Mouse (Mus musculus): ENCODE data around the gene Gm20388. TPM values are rescaled to one million over a fixed set of nuclear protein-coding genes. Genes with fewer than 3 reads are reported as not detected.

Gene Gm20388
- polyA plus RNA-seq, 1 experiment = not detected

DNA sequence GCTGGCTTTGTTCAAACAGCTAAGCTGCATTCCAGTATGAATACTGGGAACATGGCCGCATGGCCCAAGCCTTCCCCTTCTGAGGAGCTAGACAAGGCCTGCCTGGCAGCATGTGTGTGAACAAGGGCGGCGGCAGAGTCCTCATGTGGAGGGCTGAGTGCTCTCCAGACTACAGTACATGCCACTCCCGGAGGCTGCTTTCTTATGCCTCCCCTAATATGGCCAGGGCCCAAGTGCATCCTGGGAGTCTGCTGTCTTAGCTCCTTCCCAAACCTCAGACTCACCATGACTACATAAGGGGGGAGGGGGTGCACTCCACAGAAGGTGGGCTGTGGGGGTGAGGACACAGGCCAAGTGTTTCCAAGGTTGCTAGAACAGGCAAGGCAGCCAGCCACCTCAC is 1882.0 kb downstream of the Gm20388 start:
- Histone ChIP-seq H3K4me1 (ENCODE audit: control insufficient read depth, insufficient read depth, low read length) (peaks cover 35% of the 10 kb centered on the region), H3K27ac (ENCODE audit: insufficient read depth, low read depth, low read length) (no peak overlapping the region), H3K4me3 (ENCODE audit: insufficient read depth, low read depth, low read length) (no peak overlapping the region)
- no peak for TF ChIP-seq CTCF (IDR thresholded peaks at IDR 0.05; ENCODE audit: insufficient read depth, low read depth, low read length)
- TF ChIP-seq POLR2A (IDR thresholded peaks at IDR 0.05; ENCODE audit: insufficient read depth, low read depth, low read length) = no peak
- WGBS = 50% methylated on average over 4 of the region's 4 CpGs

- no peak overlapping the region for H3K27ac ChIP-seq (ENCODE audit: insufficient read depth, low read depth, low read length)
- WGBS = 49% methylated on average over 3 of the region's 3 CpGs
Observed at GRCm38 (mm10) chr8:121794151-121794550, 1883.5 kb downstream of the Gm20388 start.

DNA sequence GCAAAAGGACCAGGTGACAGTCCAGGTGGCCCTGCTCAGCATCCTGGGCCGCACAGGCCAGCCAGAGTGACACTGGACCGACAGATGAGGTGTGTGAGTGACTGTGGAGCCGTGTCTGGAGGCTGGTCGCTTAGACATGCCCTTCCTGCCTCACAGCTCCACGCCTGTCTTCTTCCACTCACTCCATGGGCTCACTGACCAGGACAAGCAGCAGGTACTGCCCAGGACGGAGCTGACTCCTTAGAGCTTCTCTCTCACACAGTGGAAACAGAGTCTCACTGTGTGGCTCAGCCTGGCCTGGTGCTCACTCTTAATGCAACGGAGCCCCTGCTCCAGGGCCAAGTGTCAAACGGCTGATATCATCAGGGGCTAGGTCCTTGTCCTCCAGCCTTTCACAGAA is 1884.8 kb downstream of the Gm20388 start:
- Histone ChIP-seq H3K4me1 (ENCODE audit: control insufficient read depth, insufficient read depth, low read length) (peaks cover 17% of the 10 kb centered on the region), H3K4me3 (ENCODE audit: insufficient read depth, low read depth, low read length) (no peak overlapping the region), H3K27ac (ENCODE audit: insufficient read depth, low read depth, low read length) (no peak overlapping the region)
- no peak for TF ChIP-seq CTCF (IDR thresholded peaks at IDR 0.05; ENCODE audit: insufficient read depth, low read depth, low read length)
- TF ChIP-seq POLR2A (IDR thresholded peaks at IDR 0.05; ENCODE audit: insufficient read depth, low read depth, low read length) = no peak
- WGBS = 91% methylated on average over 8 of the region's 8 CpGs

More at GRCm38 (mm10) chr8:121794151-121794550, 1883.5 kb downstream of the Gm20388 start:
- H3K4me3 ChIP-seq (ENCODE audit: insufficient read depth, low read depth, low read length) = no peak overlapping the region
- no peak for TF ChIP-seq POLR2A (IDR thresholded peaks at IDR 0.05; ENCODE audit: insufficient read depth, low read depth, low read length)
- TF ChIP-seq CTCF (IDR thresholded peaks at IDR 0.05; ENCODE audit: insufficient read depth, low read depth, low read length) = no peak
- peaks cover 24% of the 10 kb centered on the region for H3K4me1 ChIP-seq (ENCODE audit: control insufficient read depth, insufficient read depth, low read length)

GRCm38 (mm10) chr8:121796406-121796805 is 1885.8 kb downstream of the Gm20388 start:
- Histone ChIP-seq H3K4me1 (ENCODE audit: control insufficient read depth, insufficient read depth, low read length) (peaks cover 17% of the 10 kb centered on the region), H3K4me3 (ENCODE audit: insufficient read depth, low read depth, low read length) (no peak overlapping the region), H3K27ac (ENCODE audit: insufficient read depth, low read depth, low read length) (no peak overlapping the region)
- WGBS = 92% methylated on average over 11 of the region's 11 CpGs
- TF ChIP-seq CTCF (IDR thresholded peaks at IDR 0.05; ENCODE audit: insufficient read depth, low read depth, low read length) = no peak

DNA sequence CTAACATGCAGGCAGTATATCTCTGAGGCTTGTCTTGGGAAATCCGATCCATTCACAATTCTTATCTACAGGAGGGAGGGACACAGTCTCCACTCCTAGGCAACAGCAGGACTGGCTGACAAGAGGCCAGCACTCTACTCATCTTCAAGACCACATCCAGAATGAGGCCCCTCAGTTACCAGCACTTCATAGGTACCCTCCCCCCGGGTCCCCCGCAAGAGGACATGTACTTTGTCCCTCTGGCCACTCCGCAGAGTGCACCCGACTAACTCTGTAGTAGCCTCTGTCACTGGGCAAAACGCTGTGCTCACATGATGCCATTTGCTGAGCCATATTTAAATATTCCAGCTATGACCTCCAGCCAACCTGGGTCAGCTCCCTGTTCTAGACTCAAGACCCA is 1887.8 kb downstream of the Gm20388 start:
- WGBS = 95% methylated on average over 6 of the region's 6 CpGs
- Histone ChIP-seq H3K4me1 (ENCODE audit: control insufficient read depth, insufficient read depth, low read length) (0 out of 2 replicates have a peak, but pooled peaks cover 3% of the 10 kb centered on the region), H3K4me3 (ENCODE audit: insufficient read depth, low read depth, low read length) (no peak overlapping the region), H3K27ac (ENCODE audit: insufficient read depth, low read depth, low read length) (no peak overlapping the region)
- TF ChIP-seq POLR2A (IDR thresholded peaks at IDR 0.05; ENCODE audit: insufficient read depth, low read depth, low read length) (no peak), CTCF (IDR thresholded peaks at IDR 0.05; ENCODE audit: insufficient read depth, low read depth, low read length) (no peak)

DNA sequence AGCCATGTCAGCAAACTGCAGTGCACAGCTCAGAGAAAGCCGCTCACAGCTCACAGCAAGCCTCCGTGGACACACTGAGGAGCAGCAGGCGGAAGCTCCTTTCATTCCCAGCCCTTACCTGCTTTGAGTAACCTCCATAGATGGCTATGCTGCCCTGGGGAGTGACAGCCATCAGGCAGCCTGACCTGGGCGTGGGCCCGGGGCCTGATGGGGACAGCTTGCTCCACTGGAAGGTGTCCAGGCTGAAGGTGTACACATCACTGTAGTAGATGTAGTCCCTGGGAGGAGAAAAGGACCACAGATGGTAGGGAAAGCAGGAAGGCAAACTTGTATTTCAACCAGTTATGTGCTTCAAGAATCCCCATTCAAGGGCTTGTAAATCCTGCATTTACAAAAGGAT is 1894.2 kb downstream of the Gm20388 start:
- H3K27ac ChIP-seq (ENCODE audit: insufficient read depth, low read depth, low read length) = no peak overlapping the region
- no peak overlapping the region for H3K4me3 ChIP-seq (ENCODE audit: insufficient read depth, low read depth, low read length)
- peaks cover 16% of the 10 kb centered on the region for H3K4me1 ChIP-seq (ENCODE audit: control insufficient read depth, insufficient read depth, low read length)
- 93% methylated on average over 5 of the region's 5 CpGs for WGBS
- no peak for TF ChIP-seq POLR2A (IDR thresholded peaks at IDR 0.05; ENCODE audit: insufficient read depth, low read depth, low read length)
- TF ChIP-seq CTCF (IDR thresholded peaks at IDR 0.05; ENCODE audit: insufficient read depth, low read depth, low read length) = no peak

DNA sequence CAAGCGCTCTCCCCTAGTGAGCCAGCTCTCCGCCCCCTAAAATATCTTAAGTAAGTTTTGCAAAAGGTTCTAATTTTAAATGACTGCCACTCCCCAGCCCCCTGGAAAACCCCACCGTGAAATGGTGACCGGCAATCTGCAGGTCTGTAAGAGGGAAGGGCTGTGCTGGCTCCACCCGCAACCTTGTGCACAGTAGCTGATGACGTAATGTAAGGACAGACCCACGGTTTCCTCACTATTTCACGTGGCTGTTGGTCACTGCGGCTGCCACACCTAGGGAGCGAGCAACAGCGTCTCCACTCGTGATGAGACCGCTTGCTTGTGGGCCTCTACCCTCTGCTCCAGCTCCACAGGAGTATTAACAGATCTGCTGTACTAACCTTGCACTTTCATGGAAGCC is 1895.5 kb downstream of the Gm20388 start:
- H3K4me3 ChIP-seq (ENCODE audit: insufficient read depth, low read depth, low read length) = no peak overlapping the region
- TF ChIP-seq CTCF (IDR thresholded peaks at IDR 0.05; ENCODE audit: insufficient read depth, low read depth, low read length) (no peak), POLR2A (IDR thresholded peaks at IDR 0.05; ENCODE audit: insufficient read depth, low read depth, low read length) (no peak)
- no peak overlapping the region for H3K27ac ChIP-seq (ENCODE audit: insufficient read depth, low read depth, low read length)
- 88% methylated on average over 13 of the region's 13 CpGs for WGBS
- H3K4me1 ChIP-seq (ENCODE audit: control insufficient read depth, insufficient read depth, low read length) = peaks cover 16% of the 10 kb centered on the region

- WGBS = 75% methylated on average over 11 of the region's 11 CpGs
- peaks cover 22% of the 10 kb centered on the region for H3K4me1 ChIP-seq (ENCODE audit: control insufficient read depth, insufficient read depth, low read length)
- TF ChIP-seq CTCF (IDR thresholded peaks at IDR 0.05; ENCODE audit: insufficient read depth, low read depth, low read length) = no peak
- H3K4me3 ChIP-seq (ENCODE audit: insufficient read depth, low read depth, low read length) = no peak overlapping the region
- H3K27ac ChIP-seq (ENCODE audit: insufficient read depth, low read depth, low read length) = no peak overlapping the region
Observed at GRCm38 (mm10) chr8:121808032-121808431, 1897.4 kb downstream of the Gm20388 start.

DNA sequence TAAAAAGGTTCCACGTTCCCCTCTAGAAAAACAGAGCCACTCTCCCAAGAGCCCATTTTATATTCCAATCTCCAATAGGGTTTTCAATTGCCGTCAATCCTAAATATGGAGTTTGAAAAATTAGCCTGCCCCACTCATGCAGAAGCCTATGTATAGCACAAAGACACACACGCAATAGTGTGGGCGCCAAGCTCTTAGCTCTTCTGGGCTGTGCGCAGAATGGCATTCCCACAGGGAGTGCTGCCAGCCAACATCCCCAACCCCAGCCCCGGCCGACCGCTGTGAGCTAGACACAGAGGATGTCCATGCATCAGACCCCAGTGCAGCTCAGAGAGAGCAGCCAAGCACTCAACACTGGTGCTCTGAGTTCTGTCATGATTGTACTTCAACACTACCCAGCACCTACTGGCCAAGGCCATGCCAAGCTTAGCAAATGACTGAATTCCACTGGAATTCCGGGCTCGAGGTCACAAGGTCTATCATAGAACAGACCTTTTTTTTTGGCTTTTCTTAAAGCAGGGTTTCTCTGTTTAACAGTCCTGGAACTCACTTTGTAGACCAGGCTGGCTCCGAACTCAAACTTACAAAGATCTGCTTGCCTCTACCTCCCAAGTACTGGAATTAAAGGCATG is 1899.0 kb downstream of the Gm20388 start:
- Histone ChIP-seq H3K4me3 (ENCODE audit: insufficient read depth, low read depth, low read length) (no peak overlapping the region), H3K4me1 (ENCODE audit: control insufficient read depth, insufficient read depth, low read length) (peaks cover 22% of the 10 kb centered on the region), H3K27ac (ENCODE audit: insufficient read depth, low read depth, low read length) (no peak overlapping the region)
- TF ChIP-seq CTCF (IDR thresholded peaks at IDR 0.05; ENCODE audit: insufficient read depth, low read depth, low read length) (no peak), POLR2A (IDR thresholded peaks at IDR 0.05; ENCODE audit: insufficient read depth, low read depth, low read length) (no peak)
- whole genome bisulfite sequencing = 71% methylated on average over 11 of the region's 11 CpGs

- H3K27ac ChIP-seq (ENCODE audit: insufficient read depth, low read depth, low read length) = no peak overlapping the region
- TF ChIP-seq POLR2A (IDR thresholded peaks at IDR 0.05; ENCODE audit: insufficient read depth, low read depth, low read length) (no peak), CTCF (IDR thresholded peaks at IDR 0.05; ENCODE audit: insufficient read depth, low read depth, low read length) (no peak)
- H3K4me3 ChIP-seq (ENCODE audit: insufficient read depth, low read depth, low read length) = no peak overlapping the region
- WGBS = 86% methylated on average over 3 of the region's 3 CpGs
- peaks cover 22% of the 10 kb centered on the region for H3K4me1 ChIP-seq (ENCODE audit: control insufficient read depth, insufficient read depth, low read length)
Observed at GRCm38 (mm10) chr8:121811502-121811901, 1900.9 kb downstream of the Gm20388 start.

All from olfactory bulb, adult 2 months (tissue).